Mouse (Mus musculus) cerebellum, adult 9-10 months (tissue): ENCODE measurements around the gene Gpc6.

ENCODE experiments used
- DNase-seq: peaks from one replicate; pipeline ENCODE4 v3.0.0; 2022

The Gpc6 gene

DNA sequence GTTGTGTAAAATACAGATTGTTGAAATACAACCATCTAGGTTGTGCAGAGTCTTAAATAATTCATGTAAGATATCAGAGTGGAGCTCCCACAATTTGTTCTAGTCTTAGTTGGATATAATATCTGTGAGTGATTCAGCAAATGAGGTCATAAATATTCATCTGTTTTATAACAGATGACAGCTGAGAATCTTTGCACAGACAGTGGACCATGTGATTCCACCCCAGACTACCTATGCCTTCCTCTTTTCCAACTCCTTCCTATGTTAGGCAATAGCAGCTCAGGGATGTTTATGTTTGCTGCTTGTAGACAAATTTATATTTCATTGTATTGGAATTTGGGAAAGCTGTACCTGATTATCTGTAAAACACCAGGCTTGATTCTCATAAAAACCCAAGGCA, 32.0 kb downstream of the Gpc6 start:
- DNase-seq = no peak

DNA sequence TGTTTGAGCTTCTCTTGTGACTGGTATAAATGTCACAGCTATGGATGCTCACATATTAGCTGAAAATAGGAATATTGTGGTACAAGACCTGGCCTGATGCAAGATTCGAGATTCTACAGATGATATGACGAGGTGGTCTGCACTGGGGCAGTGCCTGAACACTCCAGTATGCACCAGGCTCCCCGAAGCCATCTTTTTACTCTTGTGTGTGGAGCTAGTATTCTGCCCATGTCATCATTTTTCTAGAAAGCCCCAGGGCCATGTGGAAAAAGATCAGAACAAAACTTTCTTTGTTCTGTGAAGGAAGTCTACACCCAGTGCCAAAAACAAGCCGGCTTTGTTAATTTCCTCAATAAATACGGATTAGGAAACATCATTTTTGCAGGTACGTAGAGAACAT, 39.7 kb downstream of the Gpc6 start:
- no peak for DNase-seq

DNA sequence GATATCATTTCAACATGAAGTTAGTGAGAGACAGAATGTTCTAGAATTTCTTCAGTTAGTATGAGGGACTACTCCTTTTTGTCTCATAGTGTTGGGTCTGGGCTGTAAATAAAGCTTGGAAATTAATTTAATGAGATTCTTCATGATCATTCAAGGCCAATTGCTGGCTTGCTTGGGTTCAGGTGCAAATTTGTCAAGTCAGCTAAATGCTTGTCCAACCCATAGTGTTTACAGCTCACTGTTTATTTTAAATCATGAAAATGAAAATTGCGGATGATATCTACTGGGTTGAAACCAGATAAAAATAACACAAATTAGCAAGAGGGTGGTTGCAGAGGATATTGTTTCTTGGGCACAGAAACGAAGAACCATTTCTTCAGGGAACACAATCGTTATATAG, 49.6 kb downstream of the Gpc6 start:
- DNase-seq = no peak

DNA sequence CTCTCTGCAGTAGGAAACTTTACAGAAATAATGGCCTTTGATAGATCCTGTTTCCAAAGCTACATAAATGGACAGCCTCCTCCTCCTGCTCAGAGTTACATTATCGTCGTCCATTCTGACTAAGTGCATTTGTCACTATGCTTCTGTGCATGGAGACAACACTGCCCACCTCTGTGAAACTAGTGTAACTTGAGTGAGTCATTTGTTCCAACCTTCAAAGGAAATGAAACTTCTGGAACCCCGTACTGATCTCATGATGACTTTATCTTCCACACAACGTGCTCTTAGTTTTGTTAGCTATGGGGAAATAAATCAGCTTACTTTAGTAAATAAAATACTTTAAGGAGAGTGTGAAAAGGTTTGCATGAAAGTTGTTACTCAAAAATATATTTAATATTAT, 50.1 kb downstream of the Gpc6 start:
- DNase-seq = no peak

DNA sequence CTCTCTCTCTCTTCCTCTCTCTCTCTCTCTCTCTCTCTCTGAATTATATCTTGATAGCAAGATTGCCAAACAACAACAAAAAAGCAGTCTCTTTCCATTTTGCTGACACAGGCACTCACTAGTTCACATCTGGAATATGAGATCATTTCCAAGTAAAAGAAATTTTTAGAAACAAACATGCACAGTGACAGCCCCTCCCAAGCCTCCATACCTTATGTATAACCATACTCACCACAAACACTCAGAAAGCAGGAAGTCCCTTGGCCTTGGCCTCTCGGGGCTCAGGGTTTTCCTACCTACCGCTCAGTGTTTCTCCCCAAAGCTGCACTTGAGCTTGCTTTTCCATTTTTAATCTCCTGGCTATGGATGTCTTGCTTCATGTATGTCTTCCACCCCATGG, 52.1 kb downstream of the Gpc6 start:
- no peak for DNase-seq

DNA sequence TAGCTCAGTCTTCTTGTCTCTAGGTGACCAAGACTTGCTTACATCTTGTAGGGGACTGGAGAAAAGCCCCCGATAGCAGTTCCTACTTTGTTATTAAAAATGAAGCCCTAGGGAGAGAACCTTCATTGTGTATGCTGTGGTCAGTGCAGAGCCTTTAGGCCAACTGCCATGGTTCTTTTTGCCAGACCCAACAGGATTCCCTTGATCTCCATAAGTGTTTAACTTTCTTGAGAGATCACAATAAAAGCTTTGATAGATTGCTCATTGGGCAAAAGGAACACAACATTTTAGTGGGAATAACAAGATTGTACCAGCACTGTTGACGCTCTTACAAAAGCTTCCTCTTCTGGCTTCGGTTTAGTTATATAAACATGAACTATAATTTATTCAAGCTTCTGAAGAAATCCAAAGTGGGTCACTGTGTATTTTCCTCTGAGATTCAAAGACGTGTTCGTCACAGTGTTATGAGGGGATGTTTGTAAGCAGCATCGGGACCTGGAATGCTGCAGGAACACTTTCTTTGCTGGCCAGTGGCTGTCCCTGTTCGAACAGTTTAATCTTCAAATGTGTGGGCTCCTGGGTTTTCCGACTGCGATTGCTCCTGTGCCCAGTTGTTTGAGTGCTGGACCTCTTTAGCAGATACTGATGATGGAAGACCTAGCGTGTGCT, 54.7 kb downstream of the Gpc6 start:
- DNase-seq = peak; percentile 13

DNA sequence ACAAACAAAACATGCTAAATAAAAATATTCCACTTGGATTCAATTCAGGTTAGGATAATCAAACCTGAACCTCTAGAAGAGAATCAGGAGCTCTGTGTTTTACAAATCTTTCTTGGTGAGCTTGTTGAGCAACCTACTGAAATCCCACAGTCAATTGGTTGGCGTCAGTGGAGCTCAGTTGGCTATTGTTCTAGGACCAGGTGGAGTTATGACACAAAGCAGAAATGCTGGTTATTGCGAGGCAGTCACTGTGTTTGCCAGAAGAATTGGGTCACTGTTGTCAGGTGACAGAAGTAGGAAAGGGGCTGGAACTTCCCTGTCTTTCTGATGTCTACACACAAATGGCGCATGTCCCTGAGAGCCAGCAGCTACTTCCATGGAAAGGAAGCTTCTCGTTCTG, 56.6 kb downstream of the Gpc6 start:
- no peak for DNase-seq

DNA sequence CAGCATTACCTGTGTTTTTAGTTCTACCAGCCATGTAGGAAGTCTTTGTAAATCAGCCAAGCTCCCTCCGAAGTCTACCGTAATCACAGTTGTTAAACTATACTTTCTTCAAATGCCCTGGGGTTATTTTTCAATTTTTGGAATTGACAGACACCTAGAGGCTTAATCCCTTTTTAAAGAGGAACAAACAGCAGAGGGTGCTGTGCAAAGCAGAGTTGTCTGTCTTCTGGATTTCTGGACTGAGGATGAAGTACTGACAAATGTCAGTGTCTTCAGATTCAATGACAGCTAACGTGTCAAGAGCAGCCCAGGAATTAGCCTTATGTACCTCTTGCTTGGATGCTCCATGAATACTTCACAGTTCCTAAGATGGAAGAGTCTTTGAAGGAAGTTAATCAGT, 62.2 kb downstream of the Gpc6 start:
- DNase-seq = no peak

DNA sequence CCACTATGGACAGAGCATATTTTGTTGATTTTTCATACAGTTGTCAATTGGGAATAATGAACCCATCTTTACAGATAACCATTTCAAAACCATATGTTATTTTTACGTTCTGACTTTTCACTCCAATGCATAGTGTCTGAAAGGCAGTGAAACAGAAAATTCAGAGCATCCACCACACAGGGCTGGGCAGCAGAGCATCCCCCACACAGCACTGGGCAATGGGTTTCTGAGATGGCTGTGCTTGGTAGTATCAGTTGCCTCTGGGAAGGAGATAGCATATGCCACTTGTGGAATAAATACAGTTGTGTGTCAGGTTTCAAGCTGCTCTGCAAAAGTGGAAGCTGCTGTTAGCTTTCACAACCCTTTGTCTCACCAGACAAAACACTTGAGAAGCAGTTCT, 75.3 kb downstream of the Gpc6 start:
- DNase-seq = no peak

DNA sequence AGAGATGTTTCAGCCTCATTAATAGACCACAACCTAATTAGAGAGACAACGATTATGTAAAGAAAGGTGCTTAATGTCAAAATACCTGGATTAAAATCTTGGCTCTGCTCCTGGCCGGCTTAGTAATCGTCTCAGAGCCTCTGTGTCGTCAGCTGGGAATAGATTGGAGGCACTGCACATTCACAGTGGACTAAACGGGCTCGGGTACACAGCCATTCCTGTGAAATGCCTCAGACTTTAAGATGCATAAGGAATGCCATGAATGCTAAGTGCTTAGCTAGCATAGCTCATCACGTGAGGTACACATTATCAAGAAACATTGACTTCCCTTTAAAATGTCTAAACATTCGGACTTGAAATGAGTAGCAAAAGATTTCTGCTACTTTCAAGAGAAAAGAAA, 77.2 kb downstream of the Gpc6 start:
- DNase-seq = no peak

DNA sequence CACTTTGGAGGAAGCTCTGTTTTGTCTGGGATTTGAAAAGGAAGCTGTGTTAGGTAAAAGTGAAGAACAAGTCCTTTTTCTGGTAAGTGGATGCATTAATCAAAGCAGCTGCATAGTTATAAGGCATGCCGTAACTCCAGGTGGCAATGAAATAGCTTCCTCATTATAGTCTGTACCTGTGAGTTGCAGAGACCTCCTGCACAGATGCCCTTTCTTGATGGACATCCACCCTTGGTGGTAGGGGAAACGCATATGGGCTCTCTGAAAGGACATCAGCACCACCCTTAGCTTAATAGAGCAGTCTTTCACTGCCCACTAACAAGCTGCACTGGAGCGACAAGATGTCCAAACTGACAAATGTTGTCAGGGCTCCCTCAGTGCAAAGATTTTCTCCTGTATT, 83.7 kb downstream of the Gpc6 start:
- no peak for DNase-seq

DNA sequence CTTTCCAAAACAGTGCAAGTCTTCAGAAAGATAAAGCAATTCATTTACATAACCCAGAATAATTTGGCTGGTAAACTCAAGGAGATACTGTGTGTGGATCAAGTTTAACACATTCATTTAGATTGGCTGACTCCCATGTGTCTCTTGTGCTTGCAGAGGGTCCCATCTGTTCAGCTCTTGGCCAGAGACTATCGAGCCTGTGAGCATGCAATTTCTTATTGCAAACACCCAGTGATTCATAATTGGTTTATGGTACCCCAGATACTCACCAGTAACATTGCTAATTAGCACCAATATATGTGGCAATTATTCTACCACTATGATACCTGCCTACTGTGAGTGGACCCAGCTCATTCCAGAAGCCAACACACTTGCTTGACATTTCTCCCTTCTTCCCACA, 87.9 kb downstream of the Gpc6 start:
- no peak for DNase-seq

DNA sequence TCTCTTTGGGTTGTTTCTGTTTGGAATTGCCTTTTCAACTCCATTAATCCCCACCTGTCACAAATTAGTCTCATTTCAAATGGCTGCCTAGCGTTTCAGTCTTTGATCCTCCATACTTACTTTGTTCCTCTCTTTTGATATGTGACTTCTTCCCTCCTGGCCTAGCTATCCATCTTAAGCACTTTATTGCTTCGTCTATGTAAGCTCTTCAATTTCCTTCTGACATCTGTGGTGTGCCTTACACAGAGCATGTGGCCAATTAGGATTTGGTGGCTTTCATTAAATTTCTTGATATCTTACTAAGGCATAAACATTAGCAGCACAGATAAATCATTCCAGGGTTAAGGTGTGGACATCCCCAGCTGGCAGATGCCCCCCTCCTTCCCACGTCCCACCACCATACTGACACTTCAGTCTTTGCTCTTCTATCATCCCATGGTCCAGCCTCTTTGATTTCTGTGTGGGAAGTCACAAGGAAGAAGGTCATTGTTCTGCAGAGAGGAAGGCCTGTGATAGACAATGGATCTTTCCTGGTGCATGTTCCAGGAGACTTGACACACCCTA, 88.5 kb downstream of the Gpc6 start:
- no peak for DNase-seq

DNA sequence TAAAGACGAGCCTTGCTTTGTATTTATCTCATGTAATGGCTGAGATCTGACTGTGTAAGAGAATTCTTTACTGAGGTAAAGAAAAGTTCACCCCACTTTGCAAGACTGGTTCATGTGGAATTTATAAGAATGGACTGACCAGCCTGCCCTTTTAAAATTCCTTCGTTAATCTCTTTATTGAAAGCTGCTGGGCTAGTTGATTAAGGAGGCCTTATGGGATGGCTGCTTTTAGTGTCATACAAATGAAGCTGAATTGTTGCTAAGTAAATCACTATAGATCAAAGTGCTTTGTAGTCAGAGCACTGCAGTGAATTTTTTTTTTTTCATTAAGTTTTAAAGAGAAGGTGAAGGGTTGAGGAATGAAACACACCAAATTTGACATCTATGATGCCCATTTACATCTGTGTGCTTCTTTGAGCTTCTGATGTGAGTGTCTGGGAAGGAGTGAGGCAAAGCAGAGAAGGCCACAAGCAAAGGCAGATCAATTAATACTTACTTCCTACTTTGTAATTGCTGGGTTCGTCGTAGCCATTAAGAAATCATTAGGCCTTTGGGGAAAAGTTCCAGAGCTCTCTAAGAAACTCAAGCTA, 90.3 kb downstream of the Gpc6 start:
- DNase-seq = no peak

DNA sequence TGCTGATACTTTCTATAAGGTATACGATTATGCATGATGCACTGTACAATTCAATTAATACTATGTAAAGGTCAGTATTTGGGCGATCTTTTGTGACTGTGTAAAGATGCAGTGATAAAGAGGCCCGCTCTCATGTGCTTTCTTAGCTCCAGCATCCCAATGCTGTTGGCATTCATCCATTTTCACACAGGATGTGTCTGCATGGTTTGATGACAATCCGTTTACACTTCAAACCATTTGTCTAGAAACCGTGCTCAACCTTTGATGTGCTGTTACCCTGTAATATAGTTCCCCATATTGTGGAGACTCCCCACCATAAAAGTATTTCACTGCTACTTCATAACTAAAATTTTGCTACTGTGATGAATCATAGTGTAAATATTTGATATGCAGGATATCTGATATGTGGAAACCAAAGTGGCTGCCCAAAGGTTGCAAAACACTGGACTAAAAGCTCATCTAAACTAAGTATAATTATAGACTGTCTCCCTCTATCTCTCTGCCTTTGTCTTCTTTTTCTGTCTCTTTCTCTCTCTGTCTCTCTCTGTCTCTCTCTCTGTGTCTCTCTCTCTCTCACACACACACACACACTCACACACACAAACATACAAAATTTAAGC, 97.2 kb downstream of the Gpc6 start:
- no peak for DNase-seq

DNA sequence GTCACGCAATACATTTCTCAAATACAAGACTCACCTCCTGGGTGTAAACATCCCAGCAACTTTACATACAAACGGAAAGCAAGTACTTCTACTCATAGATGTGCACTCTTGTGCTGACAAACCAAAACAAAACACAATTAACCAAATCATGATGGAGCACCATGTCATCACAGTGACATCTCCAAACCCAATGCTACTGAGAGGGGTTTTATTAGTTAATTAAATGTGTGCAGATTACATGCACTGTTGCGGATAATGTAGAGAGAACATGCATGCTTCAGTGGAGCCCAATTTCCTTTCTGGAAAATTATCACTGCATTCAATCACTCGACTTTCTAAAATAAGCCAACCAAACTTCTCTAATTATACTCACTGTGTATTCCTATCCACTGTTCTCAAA, 109.0 kb downstream of the Gpc6 start:
- DNase-seq = no peak

DNA sequence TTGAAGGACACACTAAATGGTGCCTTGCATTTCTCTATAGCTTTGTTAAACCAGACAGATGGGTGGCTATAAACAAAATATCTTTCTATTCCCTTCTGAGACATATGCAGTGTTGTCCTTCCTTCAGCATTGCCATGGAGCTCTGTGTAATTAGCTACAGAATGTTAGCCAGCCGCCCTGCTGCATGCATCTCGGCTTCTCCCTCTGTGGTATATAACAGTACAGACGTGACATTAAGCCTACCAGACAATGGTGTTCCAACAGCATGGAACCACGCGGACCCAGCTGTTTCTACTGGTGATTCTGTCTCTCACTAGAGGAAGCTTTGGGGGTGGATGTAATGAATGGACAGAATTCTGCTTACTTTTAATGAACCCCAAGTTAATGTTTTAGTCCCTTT, 115.9 kb downstream of the Gpc6 start:
- no peak for DNase-seq

DNA sequence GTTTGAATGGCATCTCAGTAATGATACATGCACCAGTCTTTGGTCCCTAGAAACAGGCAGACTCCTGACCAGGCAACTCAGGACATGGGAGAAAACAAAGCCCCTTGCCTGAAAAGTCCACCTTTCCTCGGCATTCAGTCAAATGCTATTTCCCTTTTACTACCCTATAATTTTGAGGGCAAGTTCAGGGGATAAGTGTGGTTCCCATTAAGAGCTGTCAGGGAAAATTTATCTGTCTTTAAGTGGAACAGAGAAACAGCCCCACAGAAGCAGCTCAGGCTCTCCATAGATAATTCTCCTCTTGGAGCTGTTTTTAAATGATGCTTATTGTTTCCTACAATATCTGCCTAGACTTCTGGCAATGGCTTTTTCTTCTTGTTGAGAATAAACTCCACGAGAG, 123.8 kb downstream of the Gpc6 start:
- DNase-seq = no peak

DNA sequence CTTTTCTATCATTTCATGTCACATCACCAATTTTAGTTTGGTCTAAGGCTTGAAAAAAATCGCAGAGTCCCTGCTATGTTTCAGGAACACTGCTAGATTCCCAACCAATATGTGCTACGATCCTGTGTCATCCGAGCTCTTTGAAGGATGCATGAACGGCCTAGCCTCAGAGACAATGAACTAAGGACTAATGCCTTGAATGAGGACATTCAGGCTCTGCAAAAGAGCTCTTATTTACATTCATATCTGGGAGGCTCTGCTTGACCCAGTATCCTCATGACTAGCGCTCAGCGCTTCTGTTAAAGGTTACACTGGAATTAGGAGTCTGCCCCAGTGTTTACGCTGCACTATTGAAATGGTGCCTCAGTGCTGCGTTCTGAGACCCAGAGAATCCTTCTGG, 125.8 kb downstream of the Gpc6 start:
- DNase-seq = no peak

DNA sequence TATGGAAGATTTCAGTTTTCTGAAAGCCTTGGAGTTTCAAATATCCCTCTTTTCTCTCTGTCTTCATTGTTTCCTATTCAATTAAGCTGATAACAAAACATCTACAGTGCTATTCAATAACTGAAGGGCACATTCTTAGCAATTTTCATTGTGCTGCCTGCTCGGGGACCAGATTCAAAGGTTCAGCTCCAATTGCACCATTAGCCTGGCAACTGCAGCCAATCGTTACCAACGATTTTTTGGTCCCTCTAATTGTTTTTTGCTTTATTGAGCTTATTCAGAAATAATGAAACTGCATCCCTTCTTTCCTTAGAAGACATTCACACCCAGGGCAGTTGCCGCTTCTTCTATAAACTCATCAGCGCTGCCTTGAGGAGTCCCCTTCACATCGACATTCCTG, 128.2 kb downstream of the Gpc6 start:
- no peak for DNase-seq

DNA sequence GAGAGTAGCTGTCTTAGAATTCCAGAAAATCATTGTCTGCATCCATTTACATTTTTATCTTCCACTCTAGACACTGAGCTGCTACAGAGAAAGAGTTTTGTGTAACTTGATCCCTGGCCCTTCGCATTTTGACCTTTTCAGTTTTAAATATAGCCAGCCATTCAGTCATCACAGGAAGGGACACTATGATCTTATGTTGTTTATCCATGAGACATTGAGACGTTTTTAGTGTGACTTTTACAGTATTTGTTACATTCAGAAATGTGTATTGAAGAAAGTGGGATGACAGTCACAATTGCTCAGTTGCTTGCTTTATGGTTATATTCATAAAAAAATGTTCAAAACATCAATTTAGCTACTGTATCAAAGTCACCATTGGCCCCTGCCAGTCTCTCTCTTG, 130.0 kb downstream of the Gpc6 start:
- no peak for DNase-seq

DNA sequence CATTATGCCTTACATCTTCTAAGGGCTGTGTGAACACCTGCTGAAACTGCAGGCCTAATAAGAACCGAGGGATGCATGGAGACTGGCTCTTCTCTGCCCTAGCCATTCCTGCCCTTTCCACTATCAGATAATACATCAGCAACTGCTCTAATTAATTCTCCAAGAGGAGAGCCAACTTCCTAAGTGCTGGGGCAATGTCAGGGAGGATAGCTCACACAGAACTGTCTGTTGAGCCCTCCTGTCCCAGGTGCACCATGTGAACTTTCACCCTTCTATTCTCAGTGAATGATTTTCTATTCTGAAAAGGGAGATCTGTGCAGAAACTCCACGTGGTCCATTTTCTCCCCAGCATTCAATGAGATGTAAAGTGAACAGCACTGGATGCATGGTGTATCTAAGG, 136.0 kb downstream of the Gpc6 start:
- no peak for DNase-seq

DNA sequence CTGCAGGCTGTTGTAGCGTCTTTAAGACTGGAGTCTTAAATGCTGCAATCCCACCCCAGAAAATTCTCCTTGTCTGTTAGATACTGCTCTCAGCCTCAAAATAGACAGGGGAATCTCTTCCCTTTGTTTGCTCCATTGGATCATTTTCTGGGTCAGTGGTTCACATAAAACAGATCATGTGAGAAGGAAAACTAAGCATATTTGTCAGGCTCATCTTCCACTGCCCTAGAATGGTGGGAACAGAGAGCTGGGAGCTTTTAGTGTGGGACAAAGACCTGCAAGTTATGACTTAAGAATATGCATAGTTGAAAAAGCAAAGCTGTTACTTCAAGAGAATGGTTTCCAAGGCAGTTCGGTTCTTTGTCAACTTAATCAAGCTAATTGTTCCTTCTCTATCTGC, 136.4 kb downstream of the Gpc6 start:
- DNase-seq = no peak

DNA sequence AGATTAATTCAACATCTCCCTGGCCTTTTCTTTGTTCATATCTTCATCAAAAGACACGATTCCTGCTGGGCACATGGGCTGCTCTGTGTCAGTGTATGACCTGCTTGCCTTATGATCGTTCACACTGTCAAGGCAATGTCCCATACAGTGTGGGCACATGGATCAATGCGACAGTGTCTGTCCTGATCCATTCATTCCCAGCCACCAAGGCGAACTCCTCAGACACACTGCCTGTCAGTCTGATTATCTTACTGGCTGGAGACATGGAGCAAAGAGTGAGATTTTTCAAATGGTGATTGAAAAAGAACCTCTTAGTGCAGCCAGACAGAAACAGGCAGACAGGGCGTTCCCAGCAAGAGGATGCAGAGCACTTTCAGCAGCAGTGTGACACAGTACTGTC, 143.1 kb downstream of the Gpc6 start:
- no peak for DNase-seq
